Mouse (Mus musculus) C2C12 (cell line): ENCODE data around the gene Stpg1.

Source experiments
- CEBPB ChIP-seq: IDR thresholded peaks from one replicate; pipeline ENCODE4 v1.6.1; 2011; ENCODE audit warnings: low read depth, mild to moderate bottlenecking, control low read depth, moderate library complexity
- CTCF ChIP-seq: IDR thresholded peaks from one replicate; pipeline ENCODE4 v1.5.1; 2011; ENCODE audit not compliant: control insufficient read depth, insufficient read depth, insufficient read length
- MAX ChIP-seq: IDR thresholded peaks from one replicate; pipeline ENCODE4 v1.6.1; 2011; ENCODE audit warnings: mild to moderate bottlenecking, control low read depth
- MYOD1 ChIP-seq: IDR thresholded peaks from one replicate; pipeline ENCODE4 v1.6.1; 2011; ENCODE audit warnings: low read depth; ENCODE audit not compliant: control insufficient read depth, insufficient read length
- MYOG ChIP-seq: IDR thresholded peaks from one replicate; pipeline ENCODE4 v1.6.1; 2011; ENCODE audit not compliant: control insufficient read depth, insufficient read length; ENCODE audit errors: extremely low read depth
- USF1 ChIP-seq: IDR thresholded peaks from one replicate; pipeline ENCODE4 v1.6.1; 2011; ENCODE audit warnings: low read depth, mild to moderate bottlenecking, control low read depth, moderate library complexity

DNA sequence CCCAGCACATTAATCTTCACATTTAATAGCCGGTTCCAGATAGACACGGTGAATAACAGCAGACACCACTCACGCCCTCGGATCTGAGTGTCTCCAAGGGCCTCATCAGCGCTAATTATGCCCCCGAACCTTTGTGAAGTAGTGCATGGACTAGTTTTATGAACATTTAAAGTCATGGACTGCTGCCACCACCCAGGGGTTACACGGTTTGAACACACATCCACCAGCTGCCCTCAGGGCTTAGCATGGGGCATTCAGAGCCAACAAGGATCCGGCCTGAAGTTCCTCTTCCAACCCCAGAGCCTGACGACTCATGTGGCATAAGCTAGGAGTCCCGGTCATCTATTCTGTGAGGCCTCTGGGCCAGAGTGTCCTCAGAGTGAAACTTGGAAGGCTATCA lies 9.5 kb upstream of the Stpg1 start:
- TF ChIP-seq CTCF (no peak), MYOD1 (no peak), MYOG (no peak), MAX (no peak), USF1 (no peak), CEBPB (no peak)
